Mouse (Mus musculus) central nervous system, embryonic 14 days (tissue): ENCODE measurements around the gene Mrpl44. TPM values are rescaled to one million over a fixed set of nuclear protein-coding genes. Genes with fewer than 3 reads are reported as not detected.

Experiments used
- polyA plus RNA-seq: library from polyadenylated mRNA; depleted of rRNA; stranded (reverse); fragments of >200 nt; gene quantifications from 2 replicates; pipeline ENCODE4 v1.2.3, GENCODE M21; 2012; rRNA removed

Gene Mrpl44
- polyA plus RNA-seq, result 21.5 and 22.6 TPM in 2 replicates

GRCm38 (mm10) chr1:79775927-79776458 lies at the start of gene Mrpl44, which contains the start of gene Wdfy1:
Mrpl44 (plus strand) TSS chr1:79776018.
Wdfy1 (minus strand) TSS chr1:79776143.

Other genes starting within 250 kb of the Mrpl44 start
- gene Ap1s3, start 104.0 kb upstream of the Mrpl44 start, polyA plus RNA-seq, result 1.1 and 1.7 TPM in 2 replicates
- 42.2 and 44.1 TPM in 2 replicates for gene Wdfy1, start 125 bp downstream of the Mrpl44 start, polyA plus RNA-seq
- gene Serpine2, start 85.2 kb downstream of the Mrpl44 start, polyA plus RNA-seq, result 50.4 and 82.8 TPM in 2 replicates